Mouse (Mus musculus): ENCODE data around the gene Smtn.

DNA sequence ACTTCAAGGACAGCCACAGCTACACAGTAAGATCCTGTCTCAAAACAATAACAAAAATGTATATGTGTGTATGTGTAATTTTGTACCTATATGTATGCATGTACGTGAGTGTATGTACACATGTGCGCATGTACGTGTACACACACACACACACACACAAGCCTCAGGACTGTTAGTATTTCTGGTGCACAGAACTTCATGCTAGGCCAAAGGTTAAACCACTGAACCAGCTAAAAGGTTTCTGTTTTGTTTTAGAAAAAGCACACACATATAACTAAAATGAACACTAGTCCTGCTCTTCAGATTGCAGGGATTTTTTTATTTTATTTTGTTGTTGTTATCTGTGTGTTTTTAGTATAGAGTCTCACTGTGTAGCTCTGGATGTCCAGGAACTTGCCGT is 41.5 kb upstream of the Smtn start:
- TF ChIP-seq POLR2A (IDR thresholded peaks at IDR 0.05; ENCODE audit: insufficient read depth, low read depth, low read length) (no peak), CTCF (IDR thresholded peaks at IDR 0.05; ENCODE audit: insufficient read depth, low read depth, low read length) (no peak)
